Mouse (Mus musculus): ENCODE results near the gene Clmp. TPM values are rescaled to one million over a fixed set of nuclear protein-coding genes. Genes with fewer than 3 reads are reported as not detected.

Gene Clmp
- polyA plus RNA-seq, 1 experiment, result 1.2 TPM

DNA sequence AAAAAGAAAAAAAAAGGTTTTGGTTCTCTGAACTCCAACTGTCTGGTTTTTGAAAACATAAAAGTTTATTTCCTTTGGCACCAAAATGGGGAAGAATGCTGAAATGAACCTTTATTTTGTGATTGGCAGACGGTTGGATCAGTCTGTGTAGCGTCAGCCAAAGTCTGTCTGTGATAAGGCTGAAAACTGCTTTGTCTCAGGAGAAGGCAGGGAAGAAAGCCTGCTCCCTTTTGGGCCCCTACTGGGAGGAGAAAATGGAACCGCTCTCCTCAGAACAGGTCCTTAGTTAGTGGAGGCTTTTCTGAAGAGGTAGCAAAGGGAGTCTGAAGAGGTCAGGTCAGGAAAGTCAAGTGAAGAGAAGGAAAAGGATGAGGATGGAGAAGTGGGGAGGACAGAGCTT, 7.3 kb downstream of the Clmp start:
- no peaks in the 10 kb centered on the region for H3K4me1 ChIP-seq (ENCODE audit: control insufficient read depth, insufficient read depth, low read length)
- H3K4me3 ChIP-seq (ENCODE audit: control insufficient read depth, low read depth, low read length), result no peak overlapping the region
- H3K27me3 ChIP-seq (ENCODE audit: control insufficient read depth, insufficient read depth, low read length), result no peaks in the 10 kb centered on the region
- no peak overlapping the region for H3K27ac ChIP-seq (ENCODE audit: control insufficient read depth, insufficient read depth, low read depth, low read length)
- H3K36me3 ChIP-seq (ENCODE audit: control insufficient read depth, insufficient read depth, low read length), result no peaks in the 10 kb centered on the region
- TF ChIP-seq CTCF (IDR thresholded peaks at IDR 0.05; ENCODE audit: control insufficient read depth, insufficient read depth, insufficient replicate concordance, low read depth, low read length) (no peak), POLR2A (IDR thresholded peaks at IDR 0.05; ENCODE audit: control insufficient read depth, low read depth, low read length) (no peak)

GRCm38 (mm10) chr9:40693768-40694167, 8.0 kb downstream of the Clmp start:
- no peaks in the 10 kb centered on the region for H3K27me3 ChIP-seq (ENCODE audit: control insufficient read depth, insufficient read depth, low read length)
- H3K4me1 ChIP-seq (ENCODE audit: control insufficient read depth, insufficient read depth, low read length), result no peaks in the 10 kb centered on the region
- no peak overlapping the region for H3K4me3 ChIP-seq (ENCODE audit: control insufficient read depth, low read depth, low read length)
- TF ChIP-seq CTCF (IDR thresholded peaks at IDR 0.05; ENCODE audit: control insufficient read depth, insufficient read depth, insufficient replicate concordance, low read depth, low read length) (no peak), POLR2A (IDR thresholded peaks at IDR 0.05; ENCODE audit: control insufficient read depth, low read depth, low read length) (no peak)
- no peaks in the 10 kb centered on the region for H3K36me3 ChIP-seq (ENCODE audit: control insufficient read depth, insufficient read depth, low read length)
- H3K27ac ChIP-seq (ENCODE audit: control insufficient read depth, insufficient read depth, low read depth, low read length), result no peak overlapping the region

GRCm38 (mm10) chr9:40694284-40694683, 8.5 kb downstream of the Clmp start:
- H3K4me3 ChIP-seq (ENCODE audit: control insufficient read depth, low read depth, low read length), result no peak overlapping the region
- H3K36me3 ChIP-seq (ENCODE audit: control insufficient read depth, insufficient read depth, low read length), result no peaks in the 10 kb centered on the region
- H3K27me3 ChIP-seq (ENCODE audit: control insufficient read depth, insufficient read depth, low read length), result no peaks in the 10 kb centered on the region
- TF ChIP-seq POLR2A (IDR thresholded peaks at IDR 0.05; ENCODE audit: control insufficient read depth, low read depth, low read length) (no peak), CTCF (IDR thresholded peaks at IDR 0.05; ENCODE audit: control insufficient read depth, insufficient read depth, insufficient replicate concordance, low read depth, low read length) (no peak)
- no peaks in the 10 kb centered on the region; the same call in 1 of the 2 replicates for H3K4me1 ChIP-seq (ENCODE audit: control insufficient read depth, insufficient read depth, low read length)
- no peak overlapping the region for H3K27ac ChIP-seq (ENCODE audit: control insufficient read depth, insufficient read depth, low read depth, low read length)

DNA sequence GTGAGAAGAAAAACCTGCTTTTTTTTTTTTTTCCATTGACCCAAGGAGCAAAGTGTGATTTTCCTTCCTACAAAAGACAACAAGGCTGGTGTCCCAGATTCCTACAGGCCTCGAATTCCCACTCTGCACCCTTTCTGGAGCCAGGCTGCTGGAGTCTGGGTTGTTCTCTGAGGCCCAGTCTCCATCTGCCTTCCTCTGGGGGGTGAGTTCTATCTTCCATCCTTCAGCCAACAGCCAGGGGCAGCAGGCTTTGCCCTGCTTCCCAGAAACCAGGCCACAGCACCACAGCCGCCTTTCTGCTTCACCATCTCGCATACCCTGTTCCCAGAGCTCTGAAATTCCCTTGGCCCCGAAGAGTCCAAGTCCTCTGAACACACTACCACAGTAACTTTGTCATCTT, 10.3 kb downstream of the Clmp start:
- no peak for TF ChIP-seq CTCF (IDR thresholded peaks at IDR 0.05; ENCODE audit: control insufficient read depth, insufficient read depth, insufficient replicate concordance, low read depth, low read length)
- TF ChIP-seq POLR2A (IDR thresholded peaks at IDR 0.05; ENCODE audit: control insufficient read depth, low read depth, low read length), result no peak
- Histone ChIP-seq H3K27me3 (ENCODE audit: control insufficient read depth, insufficient read depth, low read length) (no peaks in the 10 kb centered on the region), H3K4me1 (ENCODE audit: control insufficient read depth, insufficient read depth, low read length) (no peaks in the 10 kb centered on the region; the same call in 1 of the 2 replicates), H3K36me3 (ENCODE audit: control insufficient read depth, insufficient read depth, low read length) (no peaks in the 10 kb centered on the region), H3K4me3 (ENCODE audit: control insufficient read depth, low read depth, low read length) (no peak overlapping the region), H3K27ac (ENCODE audit: control insufficient read depth, insufficient read depth, low read depth, low read length) (no peak overlapping the region)

DNA sequence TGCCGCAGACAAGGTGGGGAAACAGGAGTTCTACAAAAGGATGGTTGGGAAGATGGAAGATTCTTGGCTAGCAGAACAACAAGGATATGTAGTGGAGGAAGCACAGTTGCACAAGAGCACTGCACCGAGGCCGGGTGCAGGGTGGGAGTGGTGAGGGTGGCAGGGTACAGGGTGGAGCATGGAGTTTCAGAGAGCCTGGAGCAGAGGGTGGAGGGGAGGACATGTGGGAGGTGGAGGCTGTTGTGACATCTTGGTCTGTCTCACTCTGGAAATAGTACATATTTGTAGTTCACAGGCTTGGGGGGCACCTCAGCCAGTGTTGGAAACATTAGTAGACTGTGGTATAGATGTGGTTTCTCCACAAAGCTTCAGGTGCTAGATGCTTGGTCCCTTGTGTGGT, 13.4 kb downstream of the Clmp start:
- H3K27me3 ChIP-seq (ENCODE audit: control insufficient read depth, insufficient read depth, low read length), result no peaks in the 10 kb centered on the region
- TF ChIP-seq CTCF (IDR thresholded peaks at IDR 0.05; ENCODE audit: control insufficient read depth, insufficient read depth, insufficient replicate concordance, low read depth, low read length) (no peak), POLR2A (IDR thresholded peaks at IDR 0.05; ENCODE audit: control insufficient read depth, low read depth, low read length) (no peak)
- H3K36me3 ChIP-seq (ENCODE audit: control insufficient read depth, insufficient read depth, low read length), result no peaks in the 10 kb centered on the region
- no peak overlapping the region for H3K27ac ChIP-seq (ENCODE audit: control insufficient read depth, insufficient read depth, low read depth, low read length)
- H3K4me3 ChIP-seq (ENCODE audit: control insufficient read depth, low read depth, low read length), result no peak overlapping the region
- H3K4me1 ChIP-seq (ENCODE audit: control insufficient read depth, insufficient read depth, low read length), result no peaks in the 10 kb centered on the region; the same call in 1 of the 2 replicates

DNA sequence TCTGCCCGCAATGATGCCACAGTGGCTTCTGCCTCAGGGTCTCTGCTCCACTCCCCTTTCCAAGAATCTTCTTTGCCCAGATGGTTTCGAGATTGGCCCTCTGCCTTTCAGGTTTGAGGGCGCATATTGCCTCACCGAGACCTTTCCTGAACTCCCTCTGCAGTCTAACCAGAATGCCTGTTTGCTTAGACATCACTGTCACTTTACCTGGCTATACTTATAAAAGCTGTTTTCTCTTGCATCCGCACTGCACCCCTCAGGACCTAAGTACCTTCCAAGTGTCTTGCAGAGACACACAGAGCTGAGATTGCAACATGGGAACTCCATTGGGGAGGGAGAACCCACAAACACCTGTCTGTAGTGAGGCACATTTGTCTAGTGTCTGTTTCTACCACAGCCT, 14.5 kb downstream of the Clmp start:
- Histone ChIP-seq H3K36me3 (ENCODE audit: control insufficient read depth, insufficient read depth, low read length) (no peaks in the 10 kb centered on the region), H3K27ac (ENCODE audit: control insufficient read depth, insufficient read depth, low read depth, low read length) (no peak overlapping the region), H3K4me3 (ENCODE audit: control insufficient read depth, low read depth, low read length) (no peak overlapping the region), H3K4me1 (ENCODE audit: control insufficient read depth, insufficient read depth, low read length) (no peaks in the 10 kb centered on the region; the same call in 1 of the 2 replicates), H3K27me3 (ENCODE audit: control insufficient read depth, insufficient read depth, low read length) (no peaks in the 10 kb centered on the region)
- TF ChIP-seq CTCF (IDR thresholded peaks at IDR 0.05; ENCODE audit: control insufficient read depth, insufficient read depth, insufficient replicate concordance, low read depth, low read length) (no peak), POLR2A (IDR thresholded peaks at IDR 0.05; ENCODE audit: control insufficient read depth, low read depth, low read length) (no peak)

GRCm38 (mm10) chr9:40704364-40705276, 18.9 kb downstream of the Clmp start:
- H3K27me3 ChIP-seq (ENCODE audit: control insufficient read depth, insufficient read depth, low read length), result no peaks in the 10 kb centered on the region
- no peaks in the 10 kb centered on the region for H3K36me3 ChIP-seq (ENCODE audit: control insufficient read depth, insufficient read depth, low read length)
- no peak overlapping the region for H3K4me3 ChIP-seq (ENCODE audit: control insufficient read depth, low read depth, low read length)
- no peaks in the 10 kb centered on the region; the same call in 1 of the 2 replicates for H3K4me1 ChIP-seq (ENCODE audit: control insufficient read depth, insufficient read depth, low read length)
- H3K27ac ChIP-seq (ENCODE audit: control insufficient read depth, insufficient read depth, low read depth, low read length), result no peak overlapping the region
- TF ChIP-seq CTCF (IDR thresholded peaks at IDR 0.05; ENCODE audit: control insufficient read depth, insufficient read depth, insufficient replicate concordance, low read depth, low read length), result no peak
- no peak for TF ChIP-seq POLR2A (IDR thresholded peaks at IDR 0.05; ENCODE audit: control insufficient read depth, low read depth, low read length)
